Mouse (Mus musculus) megakaryocyte, adult 5-6 weeks (primary cell): ENCODE measurements around the gene Dscam. TPM values are rescaled to one million over a fixed set of nuclear protein-coding genes. Genes with fewer than 3 reads are reported as not detected.

ENCODE experiments used
- ATAC-seq: 2 replicates; pipeline ENCODE4 v1.8.0; 2016; ENCODE audit warnings: mild to moderate bottlenecking, inconsistent platforms; ENCODE audit not compliant: poor library complexity, severe bottlenecking
- total RNA-seq, 2 experiments: library from RNA; stranded (forward) in 1 of 2; stranded (reverse) in 1 of 2; fragments of 153-499, 151-499 nt in 1 of 2; fragments of 221-1000, 200-1000 nt in 1 of 2; gene quantifications; 2 replicates each; pipeline versions ENCODE4 v1.2.3 to v1.2.4; 2015 to 2017

Dscam gene
- total RNA-seq, 2 experiments from 2014 or later, result 0.04 to 0.16 TPM

GRCm38 (mm10) chr16:97110028-97110427 lies 60.5 kb downstream of the Dscam start:
- ATAC-seq, result peak; percentile 63

GRCm38 (mm10) chr16:97105266-97105665 lies 65.3 kb downstream of the Dscam start:
- peak; percentile 68 for ATAC-seq

GRCm38 (mm10) chr16:97103046-97103445 lies 67.5 kb downstream of the Dscam start:
- peak; percentile 57 for ATAC-seq

- ATAC-seq, result no peak
Observed at GRCm38 (mm10) chr16:97100091-97100490, 70.5 kb downstream of the Dscam start.

GRCm38 (mm10) chr16:97098508-97098907 lies 72.0 kb downstream of the Dscam start:
- no peak for ATAC-seq

GRCm38 (mm10) chr16:97096709-97097108 lies 73.8 kb downstream of the Dscam start:
- no peak for ATAC-seq

GRCm38 (mm10) chr16:97095496-97095895 lies 75.1 kb downstream of the Dscam start:
- no peak for ATAC-seq

GRCm38 (mm10) chr16:97089339-97089738 lies 81.2 kb downstream of the Dscam start:
- ATAC-seq, result no peak

GRCm38 (mm10) chr16:97083694-97084093 lies 86.9 kb downstream of the Dscam start:
- ATAC-seq, result no peak

- ATAC-seq, result no peak
Observed at GRCm38 (mm10) chr16:97075920-97076572, 94.5 kb downstream of the Dscam start.

GRCm38 (mm10) chr16:97075137-97075902 lies 95.2 kb downstream of the Dscam start:
- ATAC-seq, result no peak

- no peak for ATAC-seq
Observed at GRCm38 (mm10) chr16:97073847-97074246, 96.7 kb downstream of the Dscam start.

- no peak for ATAC-seq
Observed at GRCm38 (mm10) chr16:97072624-97073023, 97.9 kb downstream of the Dscam start.

GRCm38 (mm10) chr16:97066856-97067255 lies 103.7 kb downstream of the Dscam start:
- ATAC-seq, result no peak; the same call in 1 of the 2 replicates

- ATAC-seq, result peak; percentile 74
Observed at GRCm38 (mm10) chr16:97062207-97062606, 108.3 kb downstream of the Dscam start.

- no peak for ATAC-seq
Observed at GRCm38 (mm10) chr16:97061390-97061789, 109.2 kb downstream of the Dscam start.

GRCm38 (mm10) chr16:97060736-97061135 lies 109.8 kb downstream of the Dscam start:
- no peak for ATAC-seq

- ATAC-seq, result no peak
Observed at GRCm38 (mm10) chr16:97060276-97060675, 110.3 kb downstream of the Dscam start.

GRCm38 (mm10) chr16:97035271-97035670 lies 135.3 kb downstream of the Dscam start:
- ATAC-seq, result no peak

GRCm38 (mm10) chr16:97033540-97034058 lies 137.0 kb downstream of the Dscam start:
- ATAC-seq, result no peak

- ATAC-seq, result no peak
Observed at GRCm38 (mm10) chr16:97027701-97028100, 142.9 kb downstream of the Dscam start.

GRCm38 (mm10) chr16:97026803-97027202 lies 143.7 kb downstream of the Dscam start:
- no peak for ATAC-seq
